Mouse (Mus musculus): ENCODE data around the gene Pwp2.

DNA sequence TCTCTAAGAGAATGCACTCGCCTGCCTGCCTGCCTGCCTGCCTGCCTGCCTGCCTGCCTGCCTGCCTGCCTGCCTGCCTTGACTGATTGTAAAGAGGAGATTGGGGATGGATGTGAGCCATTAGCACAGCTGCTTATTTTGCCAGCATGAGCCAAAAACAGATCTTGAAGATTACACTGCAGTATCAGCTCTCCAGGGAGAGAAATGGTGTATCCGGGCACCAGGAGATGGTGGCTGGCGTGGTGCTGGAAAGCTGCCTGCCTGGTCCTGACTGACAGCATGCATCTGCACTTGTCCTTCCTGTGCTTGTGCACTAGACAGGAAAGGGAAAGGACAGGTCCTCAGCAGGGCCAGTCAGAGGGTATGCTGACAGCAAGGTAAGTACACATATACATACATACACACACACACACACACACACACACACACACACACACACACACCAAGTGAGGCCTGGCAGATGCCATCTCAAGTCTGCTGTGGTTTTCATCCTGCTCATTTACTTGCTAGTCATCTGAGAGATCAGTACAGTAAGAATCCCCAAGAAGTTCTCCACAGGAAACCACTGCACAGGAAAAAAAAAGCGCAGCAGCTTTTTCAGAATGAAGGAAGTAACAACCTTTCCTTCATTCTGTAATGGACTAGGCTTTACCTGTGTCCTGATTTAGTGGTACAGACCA lies 47.5 kb upstream of the Pwp2 start:
- TF ChIP-seq CTCF (IDR thresholded peaks at IDR 0.05; ENCODE audit: low read depth, low read length) (no peak), GATA1 (IDR thresholded peaks at IDR 0.05; ENCODE audit: borderline replicate concordance, low read length) (no peak), TAL1 (conservative IDR thresholded peaks at IDR 0.05; ENCODE audit: low read depth, low read length) (no peak)
